Mouse (Mus musculus): ENCODE measurements around the gene Msantd1. TPM values are rescaled to one million over a fixed set of nuclear protein-coding genes. Genes with fewer than 3 reads are reported as not detected.

The Msantd1 gene
- polyA plus RNA-seq, 1 experiment from 2014 or later: 0.57 TPM

- no peak overlapping the region for H3K27ac ChIP-seq
- 0 out of 2 replicates have a peak, but pooled peaks cover 5% of the 10 kb centered on the region for H3K4me1 ChIP-seq
- no peaks in the 10 kb centered on the region for H3K27me3 ChIP-seq (replicated peaks)
- H3K9ac ChIP-seq: no peak overlapping the region
- no peaks in the 10 kb centered on the region for H3K9me3 ChIP-seq
- no peaks in the 10 kb centered on the region for H3K36me3 ChIP-seq
- 80% methylated on average over 9 of the region's 9 CpGs for WGBS
- no peak overlapping the region for H3K4me3 ChIP-seq (replicated peaks)
- no peak overlapping the region for H3K4me2 ChIP-seq
- ATAC-seq (ENCODE audit: insufficient read depth, low FRiP score, low read depth): peak; percentile 70; the same call in 1 of the 2 replicates
These were observed 22.6 kb downstream of the Msantd1 start for GRCm38 (mm10) chr5:34930151-34930975.

GRCm38 (mm10) chr5:34931091-34931490 lies 23.3 kb downstream of the Msantd1 start:
- Histone ChIP-seq H3K27ac (no peak overlapping the region), H3K4me3 (replicated peaks) (no peak overlapping the region), H3K4me2 (no peak overlapping the region), H3K4me1 (0 out of 2 replicates have a peak, but pooled peaks cover 5% of the 10 kb centered on the region), H3K27me3 (replicated peaks) (no peaks in the 10 kb centered on the region), H3K9ac (no peak overlapping the region), H3K9me3 (no peaks in the 10 kb centered on the region), H3K36me3 (no peaks in the 10 kb centered on the region)
- WGBS: 80% methylated on average over 2 of the region's 2 CpGs
- ATAC-seq (ENCODE audit: insufficient read depth, low FRiP score, low read depth): no peak

GRCm38 (mm10) chr5:34931516-34932457 lies 24.0 kb downstream of the Msantd1 start:
- no peak overlapping the region for H3K9ac ChIP-seq
- 0 out of 2 replicates have a peak, but pooled peaks cover 5% of the 10 kb centered on the region for H3K4me1 ChIP-seq
- H3K27me3 ChIP-seq (replicated peaks): no peaks in the 10 kb centered on the region
- H3K27ac ChIP-seq: peak overlapping the region; percentile 26
- 42% methylated on average over 11 of the region's 11 CpGs for WGBS
- H3K9me3 ChIP-seq: no peaks in the 10 kb centered on the region
- H3K36me3 ChIP-seq: no peaks in the 10 kb centered on the region
- no peak overlapping the region for H3K4me2 ChIP-seq
- no peak overlapping the region for H3K4me3 ChIP-seq (replicated peaks)
- no peak for ATAC-seq (ENCODE audit: insufficient read depth, low FRiP score, low read depth)

GRCm38 (mm10) chr5:34932458-34932806 lies 24.6 kb downstream of the Msantd1 start:
- H3K9ac ChIP-seq: no peak overlapping the region
- H3K4me1 ChIP-seq: 0 out of 2 replicates have a peak, but pooled peaks cover 5% of the 10 kb centered on the region
- no peak overlapping the region for H3K4me2 ChIP-seq
- peak overlapping the region; percentile 26 for H3K27ac ChIP-seq
- WGBS: 42% methylated on average over 4 of the region's 4 CpGs
- no peak overlapping the region for H3K4me3 ChIP-seq (replicated peaks)
- H3K27me3 ChIP-seq (replicated peaks): no peaks in the 10 kb centered on the region
- H3K36me3 ChIP-seq: no peaks in the 10 kb centered on the region
- ATAC-seq (ENCODE audit: insufficient read depth, low FRiP score, low read depth): no peak
- no peaks in the 10 kb centered on the region for H3K9me3 ChIP-seq

GRCm38 (mm10) chr5:34933461-34933860 lies 25.6 kb downstream of the Msantd1 start:
- Histone ChIP-seq H3K27me3 (replicated peaks) (no peaks in the 10 kb centered on the region), H3K4me2 (no peak overlapping the region), H3K36me3 (no peaks in the 10 kb centered on the region), H3K9ac (no peak overlapping the region), H3K4me3 (replicated peaks) (no peak overlapping the region), H3K9me3 (no peaks in the 10 kb centered on the region), H3K4me1 (0 out of 2 replicates have a peak, but pooled peaks cover 5% of the 10 kb centered on the region), H3K27ac (no peak overlapping the region)
- no peak for ATAC-seq (ENCODE audit: insufficient read depth, low FRiP score, low read depth)
- 93% methylated on average over 1 of the region's 1 CpGs for WGBS

- no peaks in the 10 kb centered on the region for H3K36me3 ChIP-seq
- H3K4me1 ChIP-seq: no peaks in the 10 kb centered on the region
- WGBS: 59% methylated on average over 10 of the region's 10 CpGs
- no peak overlapping the region for H3K4me2 ChIP-seq
- H3K9ac ChIP-seq: no peak overlapping the region
- ATAC-seq (ENCODE audit: insufficient read depth, low FRiP score, low read depth): no peak
- H3K4me3 ChIP-seq (replicated peaks): no peak overlapping the region
- H3K27ac ChIP-seq: no peak overlapping the region
- no peaks in the 10 kb centered on the region for H3K27me3 ChIP-seq (replicated peaks)
- no peaks in the 10 kb centered on the region for H3K9me3 ChIP-seq
These were observed 34.1 kb downstream of the Msantd1 start for GRCm38 (mm10) chr5:34941710-34942470.

GRCm38 (mm10) chr5:34943428-34943827 lies 35.6 kb downstream of the Msantd1 start:
- WGBS: 74% methylated on average over 3 of the region's 3 CpGs
- no peak for ATAC-seq (ENCODE audit: insufficient read depth, low FRiP score, low read depth)
- H3K36me3 ChIP-seq: no peaks in the 10 kb centered on the region

GRCm38 (mm10) chr5:34948861-34949760 lies 41.3 kb downstream of the Msantd1 start, which contains the start of gene Rgs12:
TSS of gene Rgs12 (plus strand) at chr5:34949445.
- H3K9me3 ChIP-seq: no peaks in the 10 kb centered on the region
- peak within 1 kb of the TSS; percentile 78 for H3K4me3 ChIP-seq (replicated peaks)
- WGBS: under 1% methylated on average over 81 of the region's 84 CpGs
- H3K27me3 ChIP-seq (replicated peaks): no peaks in the 10 kb centered on the region
- H3K4me1 ChIP-seq: peaks cover 7% of the 10 kb centered on the region; the same call in 1 of the 2 replicates
- peak within 1 kb of the TSS; percentile 82 for H3K27ac ChIP-seq
- ATAC-seq (ENCODE audit: insufficient read depth, low FRiP score, low read depth): peak; percentile 95
- no peaks in the 10 kb centered on the region for H3K36me3 ChIP-seq
- peak within 1 kb of the TSS; percentile 81 for H3K9ac ChIP-seq
- peak within 1 kb of the TSS; percentile 93 for H3K4me2 ChIP-seq

More at GRCm38 (mm10) chr5:34943428-34943827, 35.6 kb downstream of the Msantd1 start:
- Histone ChIP-seq H3K4me3 (replicated peaks) (no peak overlapping the region), H3K4me1 (no peaks in the 10 kb centered on the region), H3K9ac (no peak overlapping the region), H3K27ac (no peak overlapping the region), H3K27me3 (replicated peaks) (no peaks in the 10 kb centered on the region), H3K9me3 (no peaks in the 10 kb centered on the region), H3K4me2 (no peak overlapping the region)

GRCm38 (mm10) chr5:34949769-34950211 lies 42.0 kb downstream of the Msantd1 start:
- ATAC-seq (ENCODE audit: insufficient read depth, low FRiP score, low read depth): peak; percentile 26; the same call in 1 of the 2 replicates
- no peaks in the 10 kb centered on the region for H3K36me3 ChIP-seq
- 2% methylated on average over 12 of the region's 12 CpGs for WGBS
- peak overlapping the region; percentile 82 for H3K27ac ChIP-seq
- H3K4me2 ChIP-seq: peak overlapping the region; percentile 93
- H3K27me3 ChIP-seq (replicated peaks): no peaks in the 10 kb centered on the region
- peak overlapping the region; percentile 81 for H3K9ac ChIP-seq
- H3K4me1 ChIP-seq: peaks cover 7% of the 10 kb centered on the region; the same call in 1 of the 2 replicates
- no peaks in the 10 kb centered on the region for H3K9me3 ChIP-seq
- H3K4me3 ChIP-seq (replicated peaks): peak overlapping the region; percentile 78

- Histone ChIP-seq H3K4me1 (peaks cover 7% of the 10 kb centered on the region; the same call in 1 of the 2 replicates), H3K4me3 (replicated peaks) (peak overlapping the region; percentile 78; the same call in 1 of the 2 replicates), H3K9ac (no peak overlapping the region), H3K36me3 (no peaks in the 10 kb centered on the region), H3K27ac (no peak overlapping the region), H3K9me3 (no peaks in the 10 kb centered on the region), H3K27me3 (replicated peaks) (no peaks in the 10 kb centered on the region), H3K4me2 (peak overlapping the region; percentile 93)
- ATAC-seq (ENCODE audit: insufficient read depth, low FRiP score, low read depth): no peak
- WGBS: 67% methylated on average over 6 of the region's 6 CpGs
These were observed 42.8 kb downstream of the Msantd1 start for GRCm38 (mm10) chr5:34950486-34951160.
